Comparison of ENCODE assay signal across 15 mouse cellular contexts in genomic region chr2:41669619-41670260, GRCm38 (mm10).
DNase-seq lines count a peak whose midpoint lies in the region; ATAC-seq and TF ChIP-seq lines count a peak whose summit lies in the region.
"Had no signal": no experiment of that assay in that cellular context is flagged by ENCODE, and none has a peak within 500 bp of the region (broad histone marks: within the 10 kb centered on the region; RNA-seq: fewer than 3 reads in every experiment).

No protein-coding gene starts in this region.

- peak; percentile 5 for DNase-seq in limb, embryonic 14.5 days (ENCODE audit: low spot score)
- DNase-seq in limb, embryonic 10.5 days (ENCODE audit: low spot score) = no peak
- peak; percentile 67 for DNase-seq in layer of hippocampus, adult 9-11 months
- DNase-seq in adrenal gland, adult 2 months = no peak
- DNase-seq in cerebellum, adult 11-12 months = no peak
- DNase-seq: cerebellum, postnatal 10 days; heart, adult 18-20 months; heart, postnatal 10 days; right cerebral cortex, postnatal 25 days had no signal

- H3K4me3 ChIP-seq in limb, embryonic 14.5 days (replicated peaks; ENCODE audit: low read length) = no peak overlapping the region
- H3K4me3 ChIP-seq in limb, embryonic 10.5 days = no peak overlapping the region
- H3K4me3 ChIP-seq in forebrain, embryonic 13.5 days = no peak overlapping the region
- H3K4me3 ChIP-seq: lung, embryonic 15.5 days had no signal

- H3K27ac ChIP-seq in limb, embryonic 14.5 days (replicated peaks; ENCODE audit: low read depth, low read length) = no peak overlapping the region
- no peak overlapping the region for H3K27ac ChIP-seq in limb, embryonic 10.5 days
- H3K27ac ChIP-seq in forebrain, embryonic 13.5 days = peak overlapping the region; percentile 25; the same call in 1 of the 2 replicates
- H3K27ac ChIP-seq: kidney, postnatal 0 days; lung, embryonic 15.5 days had no signal

- 83% methylated on average over 7 of the region's 7 CpGs for WGBS in limb, embryonic 14.5 days
- 87% methylated on average over 7 of the region's 7 CpGs for WGBS in limb, embryonic 10.5 days
- WGBS in forebrain, embryonic 13.5 days = 23% methylated on average over 7 of the region's 7 CpGs

- no peak overlapping the region for H3K9ac ChIP-seq in limb, embryonic 14.5 days (ENCODE audit: low read depth, low read length, severe bottlenecking)
- no peak overlapping the region for H3K9ac ChIP-seq in forebrain, embryonic 13.5 days
- H3K9ac ChIP-seq: lung, embryonic 15.5 days had no signal

- no peak overlapping the region for H3K4me2 ChIP-seq in limb, embryonic 14.5 days (replicated peaks; ENCODE audit: low read depth, low read length, severe bottlenecking)
- H3K4me2 ChIP-seq in forebrain, embryonic 13.5 days = no peak overlapping the region
- H3K4me2 ChIP-seq: liver, embryonic 11.5 days; lung, embryonic 15.5 days had no signal

- no peak for TF ChIP-seq POLR2A in limb, embryonic 14.5 days (IDR thresholded peaks at IDR 0.05; ENCODE audit: borderline replicate concordance, extremely low read depth, insufficient read depth, insufficient read length)

- no peak for ATAC-seq in limb, embryonic 14.5 days (ENCODE audit: low FRiP score, low read depth)
- peak; percentile 93 for ATAC-seq in forebrain, embryonic 13.5 days
- ATAC-seq in erythroid progenitor cell, adult 5-6 weeks (replicated peaks; ENCODE audit: low FRiP score, poor library complexity, severe bottlenecking) = no peak
- ATAC-seq: intestine, embryonic 16.5 days had no signal

- H3K36me3 ChIP-seq in limb, embryonic 14.5 days (ENCODE audit: control insufficient read depth, insufficient read depth, low read length) = no peaks in the 10 kb centered on the region
- no peaks in the 10 kb centered on the region for H3K36me3 ChIP-seq in limb, embryonic 10.5 days
- H3K36me3 ChIP-seq in forebrain, embryonic 13.5 days (ENCODE audit: poor library complexity, severe bottlenecking) = no peaks in the 10 kb centered on the region
- H3K36me3 ChIP-seq: lung, embryonic 15.5 days had no signal

- no peaks in the 10 kb centered on the region for H3K4me1 ChIP-seq in limb, embryonic 14.5 days (ENCODE audit: control insufficient read depth, insufficient read depth, low read length)
- H3K4me1 ChIP-seq in limb, embryonic 10.5 days = no peaks in the 10 kb centered on the region
- H3K4me1 ChIP-seq in forebrain, embryonic 13.5 days = peaks cover 13% of the 10 kb centered on the region
- H3K4me1 ChIP-seq: lung, embryonic 15.5 days had no signal

- H3K27me3 ChIP-seq in limb, embryonic 14.5 days (ENCODE audit: control insufficient read depth, insufficient read depth, low read length) = no peaks in the 10 kb centered on the region
- no peaks in the 10 kb centered on the region for H3K27me3 ChIP-seq in limb, embryonic 10.5 days (ENCODE audit: low read depth, poor library complexity, severe bottlenecking)
- H3K27me3 ChIP-seq in forebrain, embryonic 13.5 days = no peaks in the 10 kb centered on the region
- H3K27me3 ChIP-seq: lung, embryonic 15.5 days had no signal

- H3K9me3 ChIP-seq in limb, embryonic 14.5 days (ENCODE audit: control insufficient read depth, low read length) = no peaks in the 10 kb centered on the region
- H3K9me3 ChIP-seq in limb, embryonic 10.5 days (replicated peaks) = no peaks in the 10 kb centered on the region
- no peaks in the 10 kb centered on the region for H3K9me3 ChIP-seq in forebrain, embryonic 13.5 days (replicated peaks)
- H3K9me3 ChIP-seq: lung, embryonic 15.5 days had no signal

Comparison
In these comparisons a context has a peak if more than half of its experiments do, and no peak if none do; other contexts are left out.
1. DNase-seq: peak in limb, embryonic 14.5 days (single experiment) and layer of hippocampus, adult 9-11 months (single experiment); none in limb, embryonic 10.5 days (single experiment), adrenal gland, adult 2 months (single experiment) and cerebellum, adult 11-12 months (single experiment).